Mouse (Mus musculus): Measurements from ENCODE around the gene Egln2. TPM values are rescaled to one million over a fixed set of nuclear protein-coding genes. Genes with fewer than 3 reads are reported as not detected.

Egln2 gene
- polyA plus RNA-seq, 1 experiment from 2014 or later = 41.1 TPM

DNA sequence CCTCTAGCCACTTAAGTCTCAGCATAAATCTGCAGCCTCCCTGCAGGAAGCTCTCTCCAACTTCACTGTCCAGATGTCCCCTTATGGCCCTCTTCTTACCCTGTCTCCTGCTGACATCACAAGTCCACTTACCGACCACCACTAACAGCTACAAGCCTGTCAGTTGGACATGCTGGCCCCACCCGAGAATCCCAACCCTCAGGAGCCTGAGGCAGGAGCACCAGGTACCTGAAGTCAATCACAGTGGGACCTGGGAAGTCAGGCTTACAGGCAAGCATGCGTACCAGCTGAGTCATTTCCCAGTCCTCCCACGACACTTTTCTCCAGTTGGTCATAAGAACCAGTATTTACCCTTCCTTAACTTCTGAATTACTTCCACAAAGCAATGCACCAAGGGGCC, 27.1 kb upstream of the Egln2 start:
- Histone ChIP-seq H3K27me3 (replicated peaks; ENCODE audit: control insufficient read depth, insufficient read depth, low read length) (no peaks in the 10 kb centered on the region), H3K4me1 (ENCODE audit: control insufficient read depth, insufficient read depth, low read length) (peaks cover 11% of the 10 kb centered on the region), H3K9ac (ENCODE audit: low read depth, low read length) (peak overlapping the region; percentile 46), H3K4me2 (ENCODE audit: low read depth, low read length) (peak overlapping the region; percentile 89; the same call in 1 of the 2 replicates), H3K4me3 (ENCODE audit: low read depth, low read length) (peak overlapping the region; percentile 73), H3K9me3 (ENCODE audit: control insufficient read depth, low read length) (no peaks in the 10 kb centered on the region), H3K36me3 (ENCODE audit: control insufficient read depth, insufficient read depth, low read length) (peaks cover 57% of the 10 kb centered on the region), H3K27ac (replicated peaks; ENCODE audit: low read depth, low read length) (no peak overlapping the region)
- ATAC-seq (ENCODE audit: low read depth) = no peak
- DNase-seq (ENCODE audit: low spot score) = no peak
- whole genome bisulfite sequencing = 82% methylated on average over 4 of the region's 4 CpGs

DNA sequence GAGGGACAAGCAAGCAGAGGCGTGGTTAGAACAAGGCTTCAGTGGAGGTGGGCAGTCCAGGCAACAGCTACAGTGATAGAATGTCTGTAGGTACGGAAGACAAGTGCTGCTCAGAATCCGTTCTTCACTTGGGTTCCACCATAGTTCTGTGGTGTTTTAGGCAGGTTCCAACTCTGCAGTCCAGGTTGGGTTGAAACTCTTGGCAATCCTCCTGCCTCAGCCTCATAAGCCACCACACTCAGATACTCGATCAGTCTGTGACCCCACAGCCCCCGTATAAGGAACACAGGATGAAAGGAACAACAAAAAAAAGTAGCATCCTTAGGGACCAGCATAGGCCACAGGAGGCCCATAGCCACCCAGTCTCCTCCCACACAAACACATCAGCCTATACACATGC, 25.8 kb upstream of the Egln2 start:
- no peak for DNase-seq (ENCODE audit: low spot score)
- WGBS = 94% methylated on average over 5 of the region's 5 CpGs
- Histone ChIP-seq H3K4me3 (ENCODE audit: low read depth, low read length) (no peak overlapping the region), H3K9ac (ENCODE audit: low read depth, low read length) (no peak overlapping the region), H3K27ac (replicated peaks; ENCODE audit: low read depth, low read length) (no peak overlapping the region), H3K4me2 (ENCODE audit: low read depth, low read length) (no peak overlapping the region), H3K36me3 (ENCODE audit: control insufficient read depth, insufficient read depth, low read length) (peaks cover 67% of the 10 kb centered on the region), H3K4me1 (ENCODE audit: control insufficient read depth, insufficient read depth, low read length) (peaks cover 11% of the 10 kb centered on the region), H3K9me3 (ENCODE audit: control insufficient read depth, low read length) (no peaks in the 10 kb centered on the region), H3K27me3 (replicated peaks; ENCODE audit: control insufficient read depth, insufficient read depth, low read length) (no peaks in the 10 kb centered on the region)
- ATAC-seq (ENCODE audit: low read depth) = no peak

DNA sequence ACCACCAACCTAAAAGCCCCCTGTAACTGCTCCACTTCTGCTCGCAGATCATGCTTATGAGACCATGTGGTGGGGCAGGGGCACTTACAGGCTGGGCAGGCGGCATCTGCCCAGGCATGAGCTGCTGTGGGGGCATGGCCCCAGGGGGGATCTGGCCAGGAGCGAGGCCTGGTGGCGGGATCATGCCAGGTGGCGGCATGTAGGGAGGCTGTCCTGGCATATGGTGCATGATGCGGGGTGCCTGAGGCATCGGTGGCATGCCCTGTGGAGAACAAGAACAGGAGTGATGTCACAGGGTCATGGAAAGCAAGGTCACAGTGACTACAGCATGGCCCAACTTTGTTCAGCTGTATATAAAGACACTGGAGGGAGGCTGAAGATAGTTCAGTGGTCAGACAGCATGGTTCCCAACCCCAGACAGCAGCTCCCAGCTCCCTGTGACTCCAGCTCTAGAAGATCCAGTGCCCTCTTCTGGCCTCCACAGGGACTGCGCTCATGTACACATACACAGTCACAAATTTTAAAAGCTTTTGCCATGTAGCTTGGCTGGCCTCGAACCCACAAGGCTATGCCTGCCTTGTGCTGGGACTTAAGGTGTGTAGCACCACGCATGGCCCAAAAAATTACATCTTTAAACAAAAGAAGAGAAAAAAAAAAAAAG, 22.8 kb upstream of the Egln2 start:
- ATAC-seq (ENCODE audit: low read depth) (no peak), DNase-seq (ENCODE audit: low spot score) (no peak)
- no peak overlapping the region for H3K27ac ChIP-seq (replicated peaks; ENCODE audit: low read depth, low read length)
- no peaks in the 10 kb centered on the region for H3K27me3 ChIP-seq (replicated peaks; ENCODE audit: control insufficient read depth, insufficient read depth, low read length)
- H3K9me3 ChIP-seq (ENCODE audit: control insufficient read depth, low read length) = no peaks in the 10 kb centered on the region
- WGBS = 96% methylated on average over 10 of the region's 10 CpGs
- H3K4me2 ChIP-seq (ENCODE audit: low read depth, low read length) = no peak overlapping the region
- H3K4me1 ChIP-seq (ENCODE audit: control insufficient read depth, insufficient read depth, low read length) = peaks cover under 1% of the 10 kb centered on the region
- H3K9ac ChIP-seq (ENCODE audit: low read depth, low read length) = no peak overlapping the region
- no peak overlapping the region for H3K4me3 ChIP-seq (ENCODE audit: low read depth, low read length)
- peaks cover 97% of the 10 kb centered on the region for H3K36me3 ChIP-seq (ENCODE audit: control insufficient read depth, insufficient read depth, low read length)

DNA sequence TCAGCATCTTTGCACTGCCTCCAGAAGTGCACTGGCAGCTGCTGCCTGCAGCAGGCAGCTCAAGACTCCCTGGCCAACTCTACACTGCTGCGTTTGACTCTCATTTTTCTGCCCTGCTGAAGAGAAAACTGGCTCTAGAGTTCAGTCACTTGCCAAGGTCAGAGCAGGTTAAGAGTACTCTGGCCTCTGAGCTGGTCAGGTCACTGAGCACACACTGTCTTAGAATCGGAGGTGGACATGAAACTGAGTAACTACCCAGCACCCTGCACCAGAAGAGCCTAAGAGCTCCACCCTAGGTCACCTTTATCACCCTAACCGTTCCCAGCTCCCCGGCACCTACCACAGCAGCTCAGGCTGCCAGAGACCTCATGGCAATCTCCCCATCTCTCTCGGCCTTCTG, 19.4 kb upstream of the Egln2 start:
- WGBS = 95% methylated on average over 5 of the region's 5 CpGs
- H3K4me3 ChIP-seq (ENCODE audit: low read depth, low read length) = no peak overlapping the region
- ATAC-seq (ENCODE audit: low read depth) (no peak), DNase-seq (ENCODE audit: low spot score) (no peak)
- no peaks in the 10 kb centered on the region for H3K4me1 ChIP-seq (ENCODE audit: control insufficient read depth, insufficient read depth, low read length)
- H3K9ac ChIP-seq (ENCODE audit: low read depth, low read length) = no peak overlapping the region
- H3K36me3 ChIP-seq (ENCODE audit: control insufficient read depth, insufficient read depth, low read length) = peaks cover 74% of the 10 kb centered on the region
- H3K27ac ChIP-seq (replicated peaks; ENCODE audit: low read depth, low read length) = no peak overlapping the region
- no peaks in the 10 kb centered on the region for H3K9me3 ChIP-seq (ENCODE audit: control insufficient read depth, low read length)
- H3K27me3 ChIP-seq (replicated peaks; ENCODE audit: control insufficient read depth, insufficient read depth, low read length) = no peaks in the 10 kb centered on the region
- H3K4me2 ChIP-seq (ENCODE audit: low read depth, low read length) = no peak overlapping the region

DNA sequence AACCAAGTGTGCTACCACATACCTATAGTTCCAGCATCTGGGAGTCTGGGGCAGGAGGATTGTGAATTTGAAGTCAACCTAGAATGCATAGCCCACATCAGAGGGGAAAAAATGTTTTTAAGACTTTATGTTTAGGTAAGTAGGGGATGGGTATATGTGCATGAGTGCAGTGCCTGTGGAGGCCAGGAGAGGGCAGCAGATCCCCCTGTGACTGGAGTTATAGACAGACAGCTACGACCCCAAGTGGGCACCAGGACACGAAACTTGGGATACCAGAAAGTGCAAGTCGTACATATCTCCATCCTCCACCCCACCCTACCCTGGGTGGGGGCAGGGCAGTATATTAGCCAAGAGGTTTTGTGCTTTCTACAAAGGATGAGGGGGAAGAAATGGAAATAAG, 18.4 kb upstream of the Egln2 start:
- H3K9ac ChIP-seq (ENCODE audit: low read depth, low read length) = no peak overlapping the region
- no peak overlapping the region for H3K27ac ChIP-seq (replicated peaks; ENCODE audit: low read depth, low read length)
- no peaks in the 10 kb centered on the region for H3K4me1 ChIP-seq (ENCODE audit: control insufficient read depth, insufficient read depth, low read length)
- H3K27me3 ChIP-seq (replicated peaks; ENCODE audit: control insufficient read depth, insufficient read depth, low read length) = no peaks in the 10 kb centered on the region
- no peaks in the 10 kb centered on the region for H3K9me3 ChIP-seq (ENCODE audit: control insufficient read depth, low read length)
- no peak overlapping the region for H3K4me2 ChIP-seq (ENCODE audit: low read depth, low read length)
- no peak overlapping the region for H3K4me3 ChIP-seq (ENCODE audit: low read depth, low read length)
- H3K36me3 ChIP-seq (ENCODE audit: control insufficient read depth, insufficient read depth, low read length) = peaks cover 64% of the 10 kb centered on the region
- ATAC-seq (ENCODE audit: low read depth) (no peak), DNase-seq (ENCODE audit: low spot score) (no peak)
- 74% methylated on average over 3 of the region's 3 CpGs for WGBS

DNA sequence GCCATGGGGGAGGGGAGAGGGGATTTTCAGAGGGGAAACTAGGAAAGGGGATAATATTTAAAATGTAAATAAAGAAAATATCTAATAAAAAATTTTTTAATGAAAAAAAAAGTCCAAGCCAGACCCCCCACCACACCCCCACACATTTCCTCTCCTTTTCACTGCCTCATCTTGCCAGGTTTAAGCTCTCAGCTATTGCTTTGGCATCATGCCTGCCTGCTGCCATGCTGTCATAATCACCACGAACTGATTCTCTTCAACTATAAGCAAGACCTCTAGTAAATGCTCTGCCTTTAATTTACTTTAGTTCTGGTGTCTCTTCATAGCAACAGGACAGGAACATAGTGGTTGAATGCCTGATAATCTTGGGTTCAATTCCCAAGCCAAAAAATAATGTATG, 15.9 kb upstream of the Egln2 start:
- Histone ChIP-seq H3K4me1 (ENCODE audit: control insufficient read depth, insufficient read depth, low read length) (no peaks in the 10 kb centered on the region), H3K36me3 (ENCODE audit: control insufficient read depth, insufficient read depth, low read length) (peaks cover 39% of the 10 kb centered on the region), H3K27ac (replicated peaks; ENCODE audit: low read depth, low read length) (no peak overlapping the region), H3K4me3 (ENCODE audit: low read depth, low read length) (no peak overlapping the region), H3K9ac (ENCODE audit: low read depth, low read length) (no peak overlapping the region), H3K9me3 (ENCODE audit: control insufficient read depth, low read length) (no peaks in the 10 kb centered on the region), H3K27me3 (replicated peaks; ENCODE audit: control insufficient read depth, insufficient read depth, low read length) (no peaks in the 10 kb centered on the region), H3K4me2 (ENCODE audit: low read depth, low read length) (no peak overlapping the region)
- ATAC-seq (ENCODE audit: low read depth) = no peak
- WGBS = 65% methylated on average over 1 of the region's 1 CpGs
- DNase-seq (ENCODE audit: low spot score) = no peak

DNA sequence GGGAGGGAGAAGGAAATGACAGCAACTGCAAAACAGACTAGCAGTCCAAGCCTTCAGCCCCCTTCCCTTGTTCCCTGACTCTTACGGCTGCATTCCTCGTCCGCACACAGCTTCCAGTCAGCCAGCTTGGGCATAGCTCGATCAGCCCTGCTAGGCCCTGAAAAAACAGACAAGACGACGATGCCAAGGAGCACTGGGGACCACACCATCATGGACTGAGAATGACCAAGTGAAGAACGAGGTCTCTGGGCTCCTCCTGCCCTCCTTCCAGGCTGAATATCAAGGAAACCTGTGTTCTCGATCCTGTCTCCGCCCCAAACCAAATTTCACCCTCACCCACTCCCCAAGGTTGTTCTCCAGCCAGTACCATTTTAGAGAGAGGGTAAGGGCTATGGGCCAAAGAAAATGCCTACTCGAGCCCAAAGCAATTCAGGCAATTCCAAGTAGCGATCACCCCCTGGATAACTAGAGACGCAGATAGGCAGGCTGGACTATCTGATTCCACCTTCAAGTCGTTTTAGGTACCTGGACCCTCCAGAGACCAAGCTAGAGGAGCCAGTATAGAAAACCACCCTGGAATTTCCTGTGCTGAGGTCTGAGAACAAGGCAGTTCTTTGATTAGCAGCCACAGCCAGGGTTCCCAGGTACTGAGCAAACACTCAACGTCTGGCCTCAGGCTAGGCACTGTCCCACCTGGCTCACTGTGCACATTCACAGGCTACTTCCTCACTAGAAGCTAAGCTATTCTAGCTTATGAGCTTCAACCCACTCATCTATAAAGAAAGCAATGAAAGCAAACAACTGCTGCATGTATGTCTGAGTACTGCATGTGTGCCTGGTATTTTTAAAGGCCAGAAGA, 14.5 kb upstream of the Egln2 start, which contains the start of the genes Gm21983 and Mia:
Gene Gm21983, minus strand, starts transcription at position 250 of the 859 bp plus-strand sequence.
Gene Mia, minus strand, starts transcription at position 321 of the 859 bp plus-strand sequence.
- H3K27ac ChIP-seq (replicated peaks; ENCODE audit: low read depth, low read length) = peak within 1 kb of the TSS; percentile 80
- WGBS = 65% methylated on average over 14 of the region's 14 CpGs
- peak within 1 kb of the TSS; percentile 57; the same call in 1 of the 2 replicates for H3K4me2 ChIP-seq (ENCODE audit: low read depth, low read length)
- peak; percentile 62 for DNase-seq (ENCODE audit: low spot score)
- H3K9ac ChIP-seq (ENCODE audit: low read depth, low read length) = 0 out of 2 replicates have a peak within 1 kb of the TSS, but pooled peaks have one; percentile 17
- no peaks in the 10 kb centered on the region for H3K9me3 ChIP-seq (ENCODE audit: control insufficient read depth, low read length)
- no peaks in the 10 kb centered on the region for H3K27me3 ChIP-seq (replicated peaks; ENCODE audit: control insufficient read depth, insufficient read depth, low read length)
- H3K4me3 ChIP-seq (ENCODE audit: low read depth, low read length) = peak within 1 kb of the TSS; percentile 66
- H3K36me3 ChIP-seq (ENCODE audit: control insufficient read depth, insufficient read depth, low read length) = peaks cover 25% of the 10 kb centered on the region
- ATAC-seq (ENCODE audit: low read depth) = no peak
- no peaks in the 10 kb centered on the region for H3K4me1 ChIP-seq (ENCODE audit: control insufficient read depth, insufficient read depth, low read length)

DNA sequence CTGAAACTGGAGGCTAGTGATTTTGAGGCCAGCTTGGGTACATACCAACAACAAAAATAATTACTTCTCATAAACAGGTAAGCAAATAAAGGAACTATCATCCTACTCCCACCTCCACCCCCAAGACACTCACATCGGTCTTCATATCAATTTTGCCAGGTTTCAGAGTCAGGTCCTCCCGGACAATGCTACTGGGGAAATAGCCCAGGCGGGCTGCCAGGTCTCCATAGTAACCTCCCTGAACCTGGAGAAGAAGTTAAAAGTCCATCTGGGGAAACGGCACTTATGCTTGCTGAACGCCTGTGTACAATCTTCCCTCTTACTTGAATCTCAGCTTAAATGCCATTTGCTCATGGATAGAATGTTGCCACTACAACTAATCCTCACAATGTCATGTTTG, 13.4 kb upstream of the Egln2 start:
- Histone ChIP-seq H3K4me2 (ENCODE audit: low read depth, low read length) (peak overlapping the region; percentile 57), H3K4me3 (ENCODE audit: low read depth, low read length) (peak overlapping the region; percentile 66)
- ATAC-seq (ENCODE audit: low read depth) = no peak

More for the DNA sequence above, 13.4 kb upstream of the Egln2 start:
- no peaks in the 10 kb centered on the region for H3K4me1 ChIP-seq (ENCODE audit: control insufficient read depth, insufficient read depth, low read length)
- H3K9me3 ChIP-seq (ENCODE audit: control insufficient read depth, low read length) = no peaks in the 10 kb centered on the region
- WGBS = 69% methylated on average over 5 of the region's 5 CpGs
- peak overlapping the region; percentile 80 for H3K27ac ChIP-seq (replicated peaks; ENCODE audit: low read depth, low read length)
- H3K9ac ChIP-seq (ENCODE audit: low read depth, low read length) = no peak overlapping the region
- peaks cover 18% of the 10 kb centered on the region for H3K36me3 ChIP-seq (ENCODE audit: control insufficient read depth, insufficient read depth, low read length)
- DNase-seq (ENCODE audit: low spot score) = no peak
- H3K27me3 ChIP-seq (replicated peaks; ENCODE audit: control insufficient read depth, insufficient read depth, low read length) = no peaks in the 10 kb centered on the region
